ENCODE assay signal across 10 mouse cellular contexts in genomic region chr11:117326867-117327600, GRCm38 (mm10).
DNase-seq lines count a peak whose midpoint lies in the region; ATAC-seq lines count a peak whose summit lies in the region.
"Had no signal": no experiment of that assay in that cellular context is flagged by ENCODE, and none has a peak within 500 bp of the region (broad histone marks: within the 10 kb centered on the region; RNA-seq: fewer than 3 reads in every experiment).

No protein-coding gene starts in this region.

- no peak for DNase-seq in frontal cortex, postnatal 25 days (ENCODE audit: low spot score in 2 of 2)
- no peak for DNase-seq in midbrain, embryonic 10.5 days (ENCODE audit: low spot score)
- no peak for DNase-seq in midbrain, embryonic 11.5 days (ENCODE audit: low spot score, missing footprints)
- peak; percentile 75 for DNase-seq in forebrain, embryonic 14.5 days (ENCODE audit: low spot score)
- no peak for DNase-seq in embryo, embryonic 11 days
- no peak for DNase-seq in ovary, postnatal 36 days (ENCODE audit: low spot score)

- no peaks in the 10 kb centered on the region for H3K36me3 ChIP-seq in midbrain, embryonic 10.5 days
- H3K36me3 ChIP-seq in midbrain, embryonic 11.5 days (ENCODE audit: control insufficient read depth, insufficient read depth, low read length): no peaks in the 10 kb centered on the region
- H3K36me3 ChIP-seq in forebrain, embryonic 14.5 days (ENCODE audit: control insufficient read depth, insufficient read depth, low read length): no peaks in the 10 kb centered on the region
- H3K36me3 ChIP-seq: hindbrain, embryonic 15.5 days had no signal

- H3K4me3 ChIP-seq in midbrain, embryonic 10.5 days: no peak overlapping the region
- no peak overlapping the region for H3K4me3 ChIP-seq in midbrain, embryonic 11.5 days (ENCODE audit: low read depth, low read length)
- H3K4me3 ChIP-seq in forebrain, embryonic 14.5 days (ENCODE audit: low read depth, low read length): no peak overlapping the region
- H3K4me3 ChIP-seq: hindbrain, embryonic 15.5 days had no signal

- H3K4me2 ChIP-seq in midbrain, embryonic 11.5 days: no peak overlapping the region
- H3K4me2 ChIP-seq in forebrain, embryonic 14.5 days (ENCODE audit: low read length): no peak overlapping the region
- H3K4me2 ChIP-seq: hindbrain, embryonic 15.5 days had no signal

- no peaks in the 10 kb centered on the region for H3K27me3 ChIP-seq in midbrain, embryonic 10.5 days (ENCODE audit: low read depth, poor library complexity, severe bottlenecking)
- no peaks in the 10 kb centered on the region for H3K27me3 ChIP-seq in midbrain, embryonic 11.5 days (ENCODE audit: control insufficient read depth, insufficient read depth, low read length)
- no peaks in the 10 kb centered on the region for H3K27me3 ChIP-seq in forebrain, embryonic 14.5 days (replicated peaks; ENCODE audit: control insufficient read depth, insufficient read depth, low read length)
- H3K27me3 ChIP-seq: hindbrain, embryonic 15.5 days; Patski had no signal

- no peak overlapping the region for H3K9ac ChIP-seq in midbrain, embryonic 11.5 days (ENCODE audit: low read length)
- H3K9ac ChIP-seq in forebrain, embryonic 14.5 days (ENCODE audit: low read length): no peak overlapping the region
- H3K9ac ChIP-seq: hindbrain, embryonic 15.5 days had no signal

- no peaks in the 10 kb centered on the region for H3K9me3 ChIP-seq in midbrain, embryonic 10.5 days (replicated peaks)
- H3K9me3 ChIP-seq in midbrain, embryonic 11.5 days (ENCODE audit: control insufficient read depth, low read length): no peaks in the 10 kb centered on the region
- H3K9me3 ChIP-seq in forebrain, embryonic 14.5 days (replicated peaks; ENCODE audit: control insufficient read depth, low read length): no peaks in the 10 kb centered on the region
- H3K9me3 ChIP-seq: hindbrain, embryonic 15.5 days had no signal

- 79% methylated on average over 16 of the region's 16 CpGs for WGBS in midbrain, embryonic 10.5 days
- 74% methylated on average over 16 of the region's 16 CpGs for WGBS in midbrain, embryonic 11.5 days
- 65% methylated on average over 16 of the region's 16 CpGs for WGBS in forebrain, embryonic 14.5 days

- H3K27ac ChIP-seq in midbrain, embryonic 10.5 days (replicated peaks): peak overlapping the region; percentile 63
- H3K27ac ChIP-seq in midbrain, embryonic 11.5 days (ENCODE audit: low read depth, low read length): no peak overlapping the region
- peak overlapping the region; percentile 58 for H3K27ac ChIP-seq in forebrain, embryonic 14.5 days (ENCODE audit: low read depth, low read length)
- H3K27ac ChIP-seq: hindbrain, embryonic 15.5 days had no signal

- peaks cover 68% of the 10 kb centered on the region for H3K4me1 ChIP-seq in midbrain, embryonic 10.5 days
- peaks cover 31% of the 10 kb centered on the region for H3K4me1 ChIP-seq in midbrain, embryonic 11.5 days (ENCODE audit: control insufficient read depth, insufficient read depth, low read length)
- peaks cover 35% of the 10 kb centered on the region for H3K4me1 ChIP-seq in forebrain, embryonic 14.5 days (ENCODE audit: control insufficient read depth, insufficient read depth, low read length)

- ATAC-seq in frontal cortex, adult (ENCODE audit: low TSS enrichment): peak; percentile 44
- no peak for ATAC-seq in midbrain, embryonic 11.5 days (ENCODE audit: low FRiP score)
- peak; percentile 49 for ATAC-seq in forebrain, embryonic 14.5 days
- ATAC-seq in neutrophil, adult 5-6 weeks (ENCODE audit: extremely low read depth, insufficient number of reproducible peaks, low FRiP score, poor library complexity, severe bottlenecking): peak; percentile 21; the same call in 1 of the 2 replicates
- ATAC-seq: Patski had no signal
